In genomic region chr6:87269950-87270349, GRCm38 (mm10) we compare ENCODE assay signal across 19 mouse cellular contexts.
DNase-seq lines count a peak whose midpoint lies in the region; ATAC-seq and TF ChIP-seq lines count a peak whose summit lies in the region.
"Had no signal": no experiment of that assay in that cellular context is flagged by ENCODE, and none has a peak within 500 bp of the region (broad histone marks: within the 10 kb centered on the region; RNA-seq: fewer than 3 reads in every experiment).

No protein-coding gene starts in this region.

- 0 out of 2 replicates have a peak overlapping the region, but pooled peaks have one; percentile 10 for H3K4me2 ChIP-seq in kidney, embryonic 16.5 days (replicated peaks; ENCODE audit: low read depth, low read length)
- no peak overlapping the region for H3K4me2 ChIP-seq in embryonic facial prominence, embryonic 12.5 days (replicated peaks)
- no peak overlapping the region for H3K4me2 ChIP-seq in stomach, embryonic 15.5 days
- H3K4me2 ChIP-seq: heart, embryonic 11.5 days; hindbrain, embryonic 15.5 days; lung, embryonic 14.5 days had no signal

- H3K36me3 ChIP-seq in kidney, embryonic 16.5 days (ENCODE audit: insufficient read depth, low read length), result peaks cover 7% of the 10 kb centered on the region
- peaks cover 25% of the 10 kb centered on the region for H3K36me3 ChIP-seq in embryonic facial prominence, embryonic 12.5 days
- H3K36me3 ChIP-seq in stomach, embryonic 15.5 days, result peaks cover 9% of the 10 kb centered on the region; the same call in 1 of the 2 replicates
- H3K36me3 ChIP-seq: hindbrain, embryonic 15.5 days had no signal

- 0 out of 2 replicates have a peak, but pooled peaks cover 4% of the 10 kb centered on the region for H3K27me3 ChIP-seq in kidney, embryonic 16.5 days (ENCODE audit: insufficient read depth, low read length)
- no peaks in the 10 kb centered on the region for H3K27me3 ChIP-seq in embryonic facial prominence, embryonic 12.5 days
- H3K27me3 ChIP-seq in stomach, embryonic 15.5 days (replicated peaks), result no peaks in the 10 kb centered on the region
- H3K27me3 ChIP-seq: hindbrain, embryonic 15.5 days; neural tube, embryonic 15.5 days had no signal

- WGBS in kidney, embryonic 16.5 days, result 43% methylated on average over 7 of the region's 7 CpGs
- 54% methylated on average over 7 of the region's 7 CpGs for WGBS in embryonic facial prominence, embryonic 12.5 days
- 42% methylated on average over 7 of the region's 7 CpGs for WGBS in stomach, embryonic 15.5 days

- peaks cover 26% of the 10 kb centered on the region for H3K4me1 ChIP-seq in kidney, embryonic 16.5 days (ENCODE audit: insufficient read depth, low read length)
- peaks cover 36% of the 10 kb centered on the region for H3K4me1 ChIP-seq in embryonic facial prominence, embryonic 12.5 days
- H3K4me1 ChIP-seq in embryonic fibroblast, embryonic 13.5 days (ENCODE audit: control insufficient read depth, insufficient read depth, low read length), result peaks cover 21% of the 10 kb centered on the region
- H3K4me1 ChIP-seq in stomach, embryonic 15.5 days, result peaks cover 24% of the 10 kb centered on the region

- TF ChIP-seq POLR2A in embryonic fibroblast, embryonic 13.5 days (IDR thresholded peaks at IDR 0.05; ENCODE audit: low read depth, low read length), result no peak

- H3K9me3 ChIP-seq in kidney, embryonic 16.5 days (ENCODE audit: low read length), result peaks cover 5% of the 10 kb centered on the region
- peaks cover 4% of the 10 kb centered on the region for H3K9me3 ChIP-seq in embryonic facial prominence, embryonic 12.5 days
- no peaks in the 10 kb centered on the region for H3K9me3 ChIP-seq in stomach, embryonic 15.5 days
- H3K9me3 ChIP-seq: hindbrain, embryonic 15.5 days; neural tube, embryonic 15.5 days had no signal

- no peak for TF ChIP-seq CTCF in embryonic fibroblast, embryonic 13.5 days (IDR thresholded peaks at IDR 0.05; ENCODE audit: borderline replicate concordance, insufficient read depth, low read length)

- H3K27ac ChIP-seq in kidney, embryonic 16.5 days (ENCODE audit: low read length), result peak overlapping the region; percentile 63
- peak overlapping the region; percentile 68; the same call in 1 of the 2 replicates for H3K27ac ChIP-seq in embryonic facial prominence, embryonic 12.5 days
- peak overlapping the region; percentile 23; the same call in 1 of the 2 replicates for H3K27ac ChIP-seq in embryonic fibroblast, embryonic 13.5 days (ENCODE audit: insufficient read depth, low read length)
- peak overlapping the region; percentile 63; the same call in 1 of the 2 replicates for H3K27ac ChIP-seq in stomach, embryonic 15.5 days
- H3K27ac ChIP-seq: liver, embryonic 14.5 days had no signal

- peak; percentile 56; the same call in 1 of the 2 replicates for ATAC-seq in kidney, embryonic 16.5 days (ENCODE audit: low FRiP score, low TSS enrichment)
- no peak for ATAC-seq in embryonic facial prominence, embryonic 12.5 days (ENCODE audit: insufficient number of reproducible peaks, insufficient read depth, low FRiP score, low TSS enrichment)
- no peak for ATAC-seq in stomach, embryonic 15.5 days (ENCODE audit: insufficient read depth, low FRiP score, low read depth)
- ATAC-seq: forebrain, embryonic 14.5 days; midbrain, embryonic 16.5 days had no signal

- no peak overlapping the region for H3K9ac ChIP-seq in kidney, embryonic 16.5 days (replicated peaks; ENCODE audit: low read length)
- H3K9ac ChIP-seq in embryonic facial prominence, embryonic 12.5 days, result no peak overlapping the region
- no peak overlapping the region for H3K9ac ChIP-seq in stomach, embryonic 15.5 days
- H3K9ac ChIP-seq: hindbrain, embryonic 15.5 days; liver, embryonic 14.5 days; lung, embryonic 14.5 days; neural tube, embryonic 15.5 days had no signal

- H3K4me3 ChIP-seq in kidney, embryonic 16.5 days (ENCODE audit: low read length), result no peak overlapping the region
- no peak overlapping the region for H3K4me3 ChIP-seq in embryonic facial prominence, embryonic 12.5 days
- H3K4me3 ChIP-seq in embryonic fibroblast, embryonic 13.5 days (ENCODE audit: insufficient read depth, low read length), result no peak overlapping the region
- H3K4me3 ChIP-seq in stomach, embryonic 15.5 days (replicated peaks), result no peak overlapping the region
- H3K4me3 ChIP-seq: hindbrain, embryonic 15.5 days; myocyte; neural tube, embryonic 15.5 days had no signal

- DNase-seq in kidney, adult 11 months, result no peak
- no peak for DNase-seq in right cerebral cortex, postnatal 36 days (ENCODE audit: low spot score in 2 of 2)
- DNase-seq in cerebellum, adult 18-20 months, result no peak
- DNase-seq: adrenal gland, postnatal 25 days; cerebellum, adult 9-11 months; kidney, adult 18-20 months; thymus, postnatal 14 days had no signal
